Mouse (Mus musculus) G1E (cell line): ENCODE measurements at regions not wholly inside any gene's neighbourhood (a gene's known extent, or its start where the extent isn't known, plus 50 kb on each side); places are given as distances from the start of the nearest gene placed in this dataset.
"Not testable (repeated sequence)": the region's sequence is repeated elsewhere in the genome, so short reads cannot be mapped to it uniquely, and the experiment has no call there.

Source experiments
- CTCF ChIP-seq: IDR thresholded peaks from 2 replicates; pipeline ENCODE4 v1.5.1; 2012; ENCODE audit warnings: low read depth, low read length, inconsistent platforms, mixed read lengths
- GATA1 ChIP-seq: IDR thresholded peaks from 2 replicates; pipeline ENCODE4 v1.6.1; 2012; ENCODE audit warnings: borderline replicate concordance, low read length, inconsistent platforms, mixed read lengths
- POLR2AphosphoS5 ChIP-seq: IDR thresholded peaks from 2 replicates; pipeline ENCODE4 v1.6.1; 2012; ENCODE audit warnings: low read depth, low read length, inconsistent platforms; ENCODE audit not compliant: insufficient replicate concordance

DNA sequence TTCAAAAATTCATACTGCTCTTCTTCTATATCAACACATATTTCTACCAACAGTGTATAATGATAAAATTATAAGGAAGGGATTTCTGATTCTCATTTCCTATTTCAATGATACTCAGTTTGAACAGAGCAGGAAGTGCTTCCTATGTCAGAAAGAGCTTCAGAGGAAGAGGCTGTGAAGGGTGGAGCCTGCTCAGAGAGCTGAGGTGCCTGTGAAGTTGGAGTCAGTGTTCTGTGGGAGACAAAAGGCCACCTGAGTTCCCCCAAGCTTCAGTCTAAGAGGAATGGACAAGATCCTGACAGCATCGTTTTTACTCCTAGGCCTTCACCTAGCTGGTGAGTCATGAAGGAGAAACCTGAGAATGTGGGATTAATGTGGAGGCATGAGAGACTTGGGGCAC, 613.5 kb downstream of the Dad1 start:
- not testable (repeated sequence) for TF ChIP-seq CTCF, GATA1, POLR2AphosphoS5
